In the genomic region with DNA sequence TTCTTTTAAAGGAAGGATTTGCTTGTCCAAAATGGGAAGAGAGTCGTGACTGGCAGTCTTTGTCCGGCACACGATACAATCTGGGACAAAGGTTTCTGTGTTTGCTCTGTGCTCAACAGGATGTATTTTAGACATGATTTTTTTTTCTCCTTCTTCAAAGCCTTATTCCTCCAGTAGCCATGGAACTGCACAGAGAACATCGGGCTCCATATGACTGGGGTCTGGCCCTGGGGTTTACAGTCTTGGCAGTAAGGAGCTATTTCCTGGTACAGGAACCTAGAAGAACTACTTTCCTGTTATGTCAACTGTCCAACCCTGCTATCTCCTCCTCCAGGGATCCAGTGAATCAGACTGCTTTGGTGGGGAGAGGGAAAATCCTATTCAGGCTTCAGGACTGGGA, we compare ENCODE assay signal across 13 mouse cellular contexts. TPM values are rescaled to one million over a fixed set of nuclear protein-coding genes. Genes with fewer than 3 reads are reported as not detected.
DNase-seq lines count a peak whose midpoint lies in the region; ATAC-seq and TF ChIP-seq lines count a peak whose summit lies in the region.
"Had no signal": no experiment of that assay in that cellular context is flagged by ENCODE, and none has a peak within 500 bp of the region (broad histone marks: within the 10 kb centered on the region; RNA-seq: fewer than 3 reads in every experiment).

No protein-coding gene starts in this region.

- no peak for TF ChIP-seq CTCF in stomach, postnatal 0 days (IDR thresholded peaks at IDR 0.05; ENCODE audit: low read depth)

- peak overlapping the region; percentile 8; the same call in 1 of the 2 replicates for H3K27ac ChIP-seq in forebrain, embryonic 16.5 days (ENCODE audit: low read length)
- H3K27ac ChIP-seq in forebrain, embryonic 12.5 days = no peak overlapping the region
- H3K27ac ChIP-seq in hindbrain, embryonic 14.5 days = peak overlapping the region; percentile 23; the same call in 1 of the 2 replicates
- H3K27ac ChIP-seq in hindbrain, embryonic 11.5 days (ENCODE audit: low read depth, low read length) = no peak overlapping the region
- peak overlapping the region; percentile 12 for H3K27ac ChIP-seq in stomach, embryonic 16.5 days (ENCODE audit: low read length)
- H3K27ac ChIP-seq in stomach, postnatal 0 days (replicated peaks) = no peak overlapping the region
- H3K27ac ChIP-seq: forebrain, embryonic 13.5 days; limb, embryonic 15.5 days had no signal

- H3K27me3 ChIP-seq in forebrain, embryonic 16.5 days (replicated peaks; ENCODE audit: control insufficient read depth, insufficient read depth, low read length) = no peaks in the 10 kb centered on the region
- H3K27me3 ChIP-seq in forebrain, embryonic 12.5 days = no peaks in the 10 kb centered on the region
- H3K27me3 ChIP-seq in hindbrain, embryonic 14.5 days (ENCODE audit: control insufficient read depth, insufficient read depth, low read length) = no peaks in the 10 kb centered on the region
- no peaks in the 10 kb centered on the region for H3K27me3 ChIP-seq in hindbrain, embryonic 11.5 days (ENCODE audit: control insufficient read depth, insufficient read depth, low read length)
- no peaks in the 10 kb centered on the region for H3K27me3 ChIP-seq in stomach, embryonic 16.5 days (ENCODE audit: control insufficient read depth, insufficient read depth, low read length)
- no peaks in the 10 kb centered on the region for H3K27me3 ChIP-seq in stomach, postnatal 0 days (ENCODE audit: control insufficient read depth, insufficient read depth, low read length)
- H3K27me3 ChIP-seq: forebrain, embryonic 13.5 days; limb, embryonic 15.5 days had no signal

- ATAC-seq in forebrain, embryonic 16.5 days = no peak
- ATAC-seq in forebrain, embryonic 12.5 days (ENCODE audit: low FRiP score) = no peak
- ATAC-seq in hindbrain, embryonic 14.5 days (ENCODE audit: low FRiP score) = no peak
- no peak for ATAC-seq in hindbrain, embryonic 11.5 days (ENCODE audit: low FRiP score)
- ATAC-seq in stomach, embryonic 16.5 days (ENCODE audit: insufficient read depth, low FRiP score) = no peak; the same call in 1 of the 2 replicates
- no peak for ATAC-seq in stomach, postnatal 0 days (ENCODE audit: low FRiP score, low TSS enrichment)
- ATAC-seq in megakaryocyte progenitor cell, adult 5-6 weeks (replicated peaks; ENCODE audit: poor library complexity) = no peak
- ATAC-seq: forebrain, embryonic 13.5 days had no signal

- no peaks in the 10 kb centered on the region for H3K36me3 ChIP-seq in forebrain, embryonic 16.5 days (ENCODE audit: control insufficient read depth, insufficient read depth)
- H3K36me3 ChIP-seq in forebrain, embryonic 12.5 days (replicated peaks) = no peaks in the 10 kb centered on the region
- no peaks in the 10 kb centered on the region for H3K36me3 ChIP-seq in hindbrain, embryonic 14.5 days (replicated peaks; ENCODE audit: control insufficient read depth, insufficient read depth)
- H3K36me3 ChIP-seq in hindbrain, embryonic 11.5 days (ENCODE audit: control insufficient read depth, insufficient read depth, low read length) = no peaks in the 10 kb centered on the region
- H3K36me3 ChIP-seq in stomach, embryonic 16.5 days (ENCODE audit: control insufficient read depth, insufficient read depth, low read length) = no peaks in the 10 kb centered on the region
- H3K36me3 ChIP-seq in stomach, postnatal 0 days (ENCODE audit: control insufficient read depth, insufficient read depth, low read length) = no peaks in the 10 kb centered on the region
- H3K36me3 ChIP-seq: limb, embryonic 15.5 days had no signal

- 45% methylated on average over 4 of the region's 4 CpGs for WGBS in forebrain, embryonic 16.5 days
- WGBS in forebrain, embryonic 12.5 days = 46% methylated on average over 4 of the region's 4 CpGs
- 59% methylated on average over 4 of the region's 4 CpGs for WGBS in hindbrain, embryonic 14.5 days
- WGBS in hindbrain, embryonic 11.5 days = 62% methylated on average over 4 of the region's 4 CpGs
- 37% methylated on average over 4 of the region's 4 CpGs for WGBS in stomach, embryonic 16.5 days
- 40% methylated on average over 4 of the region's 4 CpGs for WGBS in stomach, postnatal 0 days

- no peak for TF ChIP-seq EP300 in stomach, postnatal 0 days (optimal IDR thresholded peaks at IDR 0.05)

- H3K4me1 ChIP-seq in forebrain, embryonic 16.5 days (replicated peaks; ENCODE audit: control insufficient read depth, insufficient read depth, low read length) = 0 out of 2 replicates have a peak, but pooled peaks cover 4% of the 10 kb centered on the region
- H3K4me1 ChIP-seq in forebrain, embryonic 12.5 days = peaks cover 29% of the 10 kb centered on the region
- H3K4me1 ChIP-seq in hindbrain, embryonic 14.5 days (replicated peaks; ENCODE audit: control insufficient read depth, insufficient read depth, low read length) = 0 out of 2 replicates have a peak, but pooled peaks cover 3% of the 10 kb centered on the region
- no peaks in the 10 kb centered on the region; the same call in 1 of the 2 replicates for H3K4me1 ChIP-seq in hindbrain, embryonic 11.5 days (replicated peaks; ENCODE audit: control insufficient read depth, insufficient read depth, low read length)
- no peaks in the 10 kb centered on the region for H3K4me1 ChIP-seq in stomach, embryonic 16.5 days (ENCODE audit: control insufficient read depth, insufficient read depth, low read length)
- H3K4me1 ChIP-seq in stomach, postnatal 0 days (replicated peaks; ENCODE audit: control insufficient read depth, insufficient read depth) = no peaks in the 10 kb centered on the region

- no peak overlapping the region for H3K4me3 ChIP-seq in forebrain, embryonic 16.5 days (replicated peaks; ENCODE audit: low read length)
- no peak overlapping the region for H3K4me3 ChIP-seq in forebrain, embryonic 12.5 days (replicated peaks)
- H3K4me3 ChIP-seq in hindbrain, embryonic 14.5 days (replicated peaks; ENCODE audit: low read length) = no peak overlapping the region
- no peak overlapping the region for H3K4me3 ChIP-seq in hindbrain, embryonic 11.5 days (ENCODE audit: low read depth, low read length)
- H3K4me3 ChIP-seq in stomach, embryonic 16.5 days (replicated peaks; ENCODE audit: low read length) = no peak overlapping the region
- no peak overlapping the region for H3K4me3 ChIP-seq in stomach, postnatal 0 days (ENCODE audit: low read depth, low read length)
- H3K4me3 ChIP-seq: forebrain, embryonic 13.5 days; limb, embryonic 15.5 days had no signal

- no peak overlapping the region for H3K4me2 ChIP-seq in forebrain, embryonic 16.5 days (ENCODE audit: low read length)
- no peak overlapping the region for H3K4me2 ChIP-seq in forebrain, embryonic 12.5 days
- no peak overlapping the region for H3K4me2 ChIP-seq in hindbrain, embryonic 14.5 days (replicated peaks)
- H3K4me2 ChIP-seq in hindbrain, embryonic 11.5 days (replicated peaks; ENCODE audit: low read depth, low read length) = no peak overlapping the region
- no peak overlapping the region for H3K4me2 ChIP-seq in stomach, embryonic 16.5 days (ENCODE audit: low read depth, low read length)
- H3K4me2 ChIP-seq in stomach, postnatal 0 days (replicated peaks; ENCODE audit: low read depth) = no peak overlapping the region
- H3K4me2 ChIP-seq: forebrain, embryonic 13.5 days; limb, embryonic 15.5 days had no signal

- no peaks in the 10 kb centered on the region for H3K9me3 ChIP-seq in forebrain, embryonic 16.5 days (ENCODE audit: control insufficient read depth, low read length)
- H3K9me3 ChIP-seq in forebrain, embryonic 12.5 days = no peaks in the 10 kb centered on the region
- no peaks in the 10 kb centered on the region for H3K9me3 ChIP-seq in hindbrain, embryonic 14.5 days (ENCODE audit: control insufficient read depth, low read length)
- H3K9me3 ChIP-seq in hindbrain, embryonic 11.5 days (ENCODE audit: control insufficient read depth, low read length) = no peaks in the 10 kb centered on the region
- no peaks in the 10 kb centered on the region for H3K9me3 ChIP-seq in stomach, embryonic 16.5 days (replicated peaks; ENCODE audit: control insufficient read depth, low read length)
- H3K9me3 ChIP-seq in stomach, postnatal 0 days (ENCODE audit: control insufficient read depth, low read length) = no peaks in the 10 kb centered on the region
- H3K9me3 ChIP-seq: forebrain, embryonic 13.5 days; limb, embryonic 15.5 days had no signal

- no peak for DNase-seq in hindbrain, embryonic 14.5 days (ENCODE audit: low spot score)
- DNase-seq in hindbrain, embryonic 11.5 days (ENCODE audit: low spot score) = no peak
- no peak for DNase-seq in stomach, postnatal 0 days (ENCODE audit: low spot score)
- no peak for DNase-seq in layer of hippocampus, adult 11-12 months (ENCODE audit: low spot score)
- DNase-seq: cerebellum, adult 11-12 months; kidney, adult 2 months; thymus, postnatal 25 days had no signal

- H3K9ac ChIP-seq in forebrain, embryonic 16.5 days (replicated peaks; ENCODE audit: low read depth, low read length) = no peak overlapping the region
- H3K9ac ChIP-seq in forebrain, embryonic 12.5 days = no peak overlapping the region
- no peak overlapping the region; the same call in 1 of the 2 replicates for H3K9ac ChIP-seq in hindbrain, embryonic 14.5 days
- no peak overlapping the region for H3K9ac ChIP-seq in hindbrain, embryonic 11.5 days (ENCODE audit: low read depth, low read length)
- no peak overlapping the region for H3K9ac ChIP-seq in stomach, embryonic 16.5 days (ENCODE audit: low read length)
- H3K9ac ChIP-seq in stomach, postnatal 0 days (ENCODE audit: low read length) = no peak overlapping the region
- H3K9ac ChIP-seq: forebrain, embryonic 13.5 days; limb, embryonic 15.5 days had no signal

RNA-seq across cellular contexts. Expression of a gene that starts 22.6 kb away (rescaled TPM):
- 81.0 and 91.4 TPM in 2 replicates for polyA plus RNA-seq in forebrain, embryonic 16.5 days (2015; fragmentation: Nextera tagmentation; extraction: Ambion mirVana)
- 35.3 and 38.2 TPM in 2 replicates for polyA plus RNA-seq in forebrain, embryonic 12.5 days (2016; fragmentation: Nextera tagmentation; extraction: Ambion mirVana)
- polyA plus RNA-seq in hindbrain, embryonic 14.5 days (2014; fragmentation: Nextera tagmentation; extraction: Ambion mirVana) = 58.6 and 60.1 TPM in 2 replicates
- 60.7 and 81.7 TPM in 2 replicates for polyA plus RNA-seq in hindbrain, embryonic 11.5 days (2014; fragmentation: Nextera tagmentation; extraction: Ambion mirVana)
- 9.3 and 13.0 TPM in 2 replicates for polyA plus RNA-seq in stomach, embryonic 16.5 days (2015; fragmentation: Nextera tagmentation; extraction: Ambion mirVana)
- polyA plus RNA-seq in stomach, postnatal 0 days (2015; fragmentation: Nextera tagmentation; extraction: Ambion mirVana) = 6.1 and 6.3 TPM in 2 replicates
- not detected in 2 replicates for total RNA-seq in megakaryocyte progenitor cell, adult 5-6 weeks (2015)
- total RNA-seq in megakaryocyte progenitor cell, adult 5-6 weeks (2017) = not detected in 2 replicates

RNA-seq across cellular contexts. Expression of a gene that starts 47.1 kb away (rescaled TPM):
- 1,188 and 1,480 TPM in 2 replicates for polyA plus RNA-seq in forebrain, embryonic 16.5 days (2015; fragmentation: Nextera tagmentation; extraction: Ambion mirVana)
- 539 and 554 TPM in 2 replicates for polyA plus RNA-seq in forebrain, embryonic 12.5 days (2016; fragmentation: Nextera tagmentation; extraction: Ambion mirVana)
- 1,396 and 1,527 TPM in 2 replicates for polyA plus RNA-seq in hindbrain, embryonic 14.5 days (2014; fragmentation: Nextera tagmentation; extraction: Ambion mirVana)
- 421 and 428 TPM in 2 replicates for polyA plus RNA-seq in hindbrain, embryonic 11.5 days (2014; fragmentation: Nextera tagmentation; extraction: Ambion mirVana)
- 62.1 and 76.3 TPM in 2 replicates for polyA plus RNA-seq in stomach, embryonic 16.5 days (2015; fragmentation: Nextera tagmentation; extraction: Ambion mirVana)
- polyA plus RNA-seq in stomach, postnatal 0 days (2015; fragmentation: Nextera tagmentation; extraction: Ambion mirVana) = 62.5 and 66.0 TPM in 2 replicates
- 0.96 TPM in 1 of 2 replicates, not detected in the other for total RNA-seq in megakaryocyte progenitor cell, adult 5-6 weeks (2015)
- total RNA-seq in megakaryocyte progenitor cell, adult 5-6 weeks (2017) = 0.27 TPM in 1 of 2 replicates, not detected in the other

Comparison
In these comparisons a context has a peak if more than half of its experiments do, and no peak if none do; other contexts are left out.
1. H3K27ac ChIP-seq: peak in forebrain, embryonic 16.5 days (single experiment), hindbrain, embryonic 14.5 days (single experiment) and stomach, embryonic 16.5 days (single experiment); none in forebrain, embryonic 12.5 days (single experiment), hindbrain, embryonic 11.5 days (single experiment) and stomach, postnatal 0 days (single experiment).